Mouse (Mus musculus) gastrocnemius, postnatal 4 days (tissue): ENCODE data around the gene Sipa1l3. TPM values are rescaled to one million over a fixed set of nuclear protein-coding genes. Genes with fewer than 3 reads are reported as not detected.

Experiments
- DNase-seq, 2 experiments: peaks; one replicate each; pipeline ENCODE4 v3.0.0; 2021 to 2022; ENCODE audit warnings: low spot score in 2 of 2, mixed read lengths in 2 of 2
- long read RNA-seq, 2 experiments: library from polyadenylated mRNA; stranded (forward); transcript quantifications; one replicate each; pipeline ENCODE4 v2.0.0; 2021
- total RNA-seq, 2 experiments: library from RNA; stranded (reverse); gene quantifications; 2 replicates each; pipeline ENCODE4 v1.2.3; 2021

Sipa1l3 gene
- 10 to 100 TPM; 25.0 to 30.0 TPM for total RNA-seq
- long read RNA-seq, experiment 1, partial matches to known transcripts: 0 of 3 reads
- long read RNA-seq, experiment 1, other reads (novel, unspliced or antisense): 3 of 3 reads
- long read RNA-seq, experiment 2, partial matches to known transcripts: 6 of 9 reads
- long read RNA-seq, experiment 2, other reads (novel, unspliced or antisense): 3 of 9 reads

- DNase-seq: peak; percentile 92 to 97
These were observed at the start of gene Sipa1l3 for GRCm38 (mm10) chr7:29518421-29519210. Gene Sipa1l3 (minus strand): TSS chr7:29518641.

- DNase-seq: no peak
These were observed 44.6 kb upstream of the Sipa1l3 start for GRCm38 (mm10) chr7:29563006-29563405.

GRCm38 (mm10) chr7:29561046-29561445, 42.6 kb upstream of the Sipa1l3 start:
- no peak for DNase-seq

GRCm38 (mm10) chr7:29559290-29559689, 40.8 kb upstream of the Sipa1l3 start:
- DNase-seq: no peak

GRCm38 (mm10) chr7:29558744-29559143, 40.3 kb upstream of the Sipa1l3 start:
- DNase-seq: no peak

DNA sequence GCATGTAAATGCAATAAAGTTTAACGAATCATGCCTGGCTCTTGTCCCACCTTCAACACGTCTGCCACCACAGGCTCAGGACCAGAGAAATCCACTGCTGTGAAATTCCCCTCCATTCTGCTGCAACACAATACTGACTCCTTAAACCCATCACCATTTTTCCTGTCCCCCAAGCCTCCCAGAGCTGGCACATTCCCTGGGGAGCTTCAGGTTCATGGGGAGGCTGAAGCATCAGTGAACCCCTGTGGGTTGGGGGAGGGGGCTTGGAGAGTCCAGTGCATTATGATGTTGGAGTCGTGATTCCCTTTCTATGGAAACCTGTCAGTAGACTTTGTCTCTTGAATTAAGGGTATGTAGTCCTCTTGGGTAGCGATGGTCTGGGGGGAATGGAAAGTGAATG, 37.8 kb upstream of the Sipa1l3 start:
- DNase-seq: no peak

DNA sequence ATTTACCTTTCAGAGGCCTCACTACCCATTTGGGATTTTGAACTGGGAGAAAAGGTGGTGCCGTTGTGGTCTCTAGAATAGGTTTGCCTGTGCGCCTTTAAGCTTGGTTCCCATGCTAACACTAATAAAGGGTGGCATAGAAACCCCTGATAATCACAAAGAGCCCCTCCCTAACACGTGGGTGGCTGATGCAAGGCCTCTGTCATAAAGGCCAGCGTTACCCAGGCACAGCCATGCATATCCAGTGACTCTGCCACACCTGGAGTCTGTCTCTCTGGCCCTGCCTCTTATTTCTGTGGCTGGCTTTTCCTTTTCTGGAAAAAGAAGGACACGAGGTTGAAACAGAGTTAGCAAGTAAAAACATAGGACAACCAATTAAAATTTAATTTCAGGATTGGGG, 37.1 kb upstream of the Sipa1l3 start:
- DNase-seq: no peak

DNA sequence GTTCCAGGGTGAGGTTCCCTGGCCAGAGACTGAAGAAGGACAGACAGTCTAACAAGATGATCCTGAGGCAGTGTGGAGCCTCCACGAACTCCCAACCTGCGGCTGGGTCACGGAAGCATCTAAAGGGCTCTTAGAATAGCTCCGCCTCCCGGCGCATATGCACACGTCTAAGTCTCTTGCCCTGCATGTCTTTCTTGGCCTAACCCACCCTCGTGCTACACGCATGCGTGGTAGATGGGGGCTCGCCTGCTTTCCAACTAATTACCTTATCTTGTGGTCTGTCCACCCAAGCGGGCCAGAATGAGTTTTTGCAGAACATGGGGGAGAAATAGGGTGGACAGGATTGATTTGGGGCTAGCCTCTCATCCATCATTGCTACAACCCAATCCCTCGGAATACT, 36.6 kb upstream of the Sipa1l3 start:
- no peak for DNase-seq

GRCm38 (mm10) chr7:29550691-29551090, 32.2 kb upstream of the Sipa1l3 start:
- DNase-seq: no peak

DNA sequence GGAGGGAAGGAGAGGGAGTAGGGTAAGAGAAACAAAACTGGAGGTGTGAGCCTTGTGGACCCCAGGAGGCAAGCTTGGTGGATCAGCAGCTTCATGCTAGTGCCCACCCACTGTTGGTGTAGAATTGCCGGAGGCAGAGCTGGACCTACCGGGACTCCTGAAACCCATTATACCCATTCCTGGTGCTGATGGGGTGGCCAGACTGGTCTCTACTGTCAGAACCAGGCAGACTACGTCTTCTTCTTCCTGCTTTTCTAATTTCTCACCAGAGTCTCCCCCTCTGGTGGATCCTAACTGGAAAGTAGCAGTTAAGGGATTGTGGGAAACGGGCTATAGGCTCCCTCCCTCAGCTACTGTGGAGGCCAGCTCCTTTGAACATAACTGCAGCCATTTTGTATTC, 23.2 kb upstream of the Sipa1l3 start:
- no peak for DNase-seq

- DNase-seq: no peak
These were observed 22.7 kb upstream of the Sipa1l3 start for GRCm38 (mm10) chr7:29541186-29541585.

GRCm38 (mm10) chr7:29540631-29541030, 22.2 kb upstream of the Sipa1l3 start:
- no peak for DNase-seq

DNA sequence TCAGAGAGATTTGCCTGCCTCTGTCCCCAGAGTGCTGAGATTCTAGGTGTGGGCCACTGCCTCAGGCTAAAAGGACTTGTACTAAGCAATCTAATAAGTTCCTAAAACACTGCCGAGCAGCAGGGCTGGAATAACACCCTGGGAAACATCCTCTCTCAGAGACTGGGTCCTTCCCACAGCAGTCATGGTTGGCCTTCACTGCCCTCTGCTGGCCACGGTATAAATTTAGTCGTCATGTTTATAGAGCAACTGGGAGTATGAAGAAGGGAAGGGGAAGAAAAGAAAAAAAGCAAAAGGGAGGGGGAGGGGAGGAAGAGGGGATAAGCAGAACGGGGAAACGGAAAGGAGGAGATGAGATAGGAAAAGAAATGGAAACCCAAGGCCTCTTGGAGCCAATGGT, 5.3 kb upstream of the Sipa1l3 start:
- DNase-seq: peak; percentile 60 to 79

DNA sequence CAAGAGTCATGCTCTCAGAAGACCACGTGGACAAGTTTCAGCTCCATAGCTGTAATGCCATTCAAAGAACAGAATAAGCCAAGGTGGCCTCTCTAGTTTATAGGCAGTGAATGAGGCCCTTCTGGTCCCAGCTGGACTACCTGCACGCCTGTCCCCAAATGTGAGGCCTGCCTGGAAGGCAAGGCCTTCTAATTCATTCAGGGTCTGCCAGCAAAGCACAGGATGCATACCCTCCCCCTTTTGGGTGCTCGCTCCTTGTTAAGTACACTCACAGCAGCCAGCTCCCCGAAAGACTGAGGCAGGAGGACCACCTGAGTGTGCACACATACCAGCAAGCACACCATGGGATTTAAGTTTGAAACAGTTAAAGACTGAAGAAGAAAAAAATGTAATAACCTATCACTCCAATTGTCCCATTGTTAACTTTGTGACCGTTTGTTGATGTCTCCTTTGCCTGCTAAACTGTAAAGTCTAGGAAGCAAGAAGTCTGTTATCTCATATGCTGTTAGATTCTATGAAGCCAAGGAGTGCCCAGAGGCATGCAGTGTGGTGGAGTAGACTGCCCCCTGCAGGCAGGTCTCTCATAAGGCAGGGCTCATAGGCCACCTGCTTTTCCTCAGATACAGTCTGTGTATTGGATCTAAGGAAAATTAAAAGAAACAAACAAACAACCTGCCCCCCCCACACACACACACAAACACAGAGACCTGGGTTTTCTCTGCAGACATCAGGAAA, 3.6 kb upstream of the Sipa1l3 start:
- DNase-seq: peak; percentile 70 to 82

DNA sequence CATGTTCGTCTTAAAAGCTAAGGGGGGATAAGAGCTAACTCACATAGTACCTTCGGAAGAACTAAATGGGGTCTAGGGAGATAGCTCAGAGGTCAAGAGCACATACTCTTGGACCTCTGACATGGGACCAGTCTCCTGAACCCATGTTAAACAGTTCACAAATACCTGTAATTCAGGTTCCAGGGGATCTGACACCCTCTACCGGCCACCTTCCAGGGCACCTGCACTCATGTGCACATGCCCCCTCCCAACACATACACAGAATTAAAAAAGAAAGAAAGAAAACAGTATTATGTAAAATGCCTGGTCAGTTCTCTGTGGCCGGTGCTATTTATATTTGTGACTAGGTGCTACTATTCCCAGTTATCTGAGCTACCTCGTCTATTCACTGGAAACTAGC, 2.9 kb upstream of the Sipa1l3 start:
- no peak for DNase-seq

DNA sequence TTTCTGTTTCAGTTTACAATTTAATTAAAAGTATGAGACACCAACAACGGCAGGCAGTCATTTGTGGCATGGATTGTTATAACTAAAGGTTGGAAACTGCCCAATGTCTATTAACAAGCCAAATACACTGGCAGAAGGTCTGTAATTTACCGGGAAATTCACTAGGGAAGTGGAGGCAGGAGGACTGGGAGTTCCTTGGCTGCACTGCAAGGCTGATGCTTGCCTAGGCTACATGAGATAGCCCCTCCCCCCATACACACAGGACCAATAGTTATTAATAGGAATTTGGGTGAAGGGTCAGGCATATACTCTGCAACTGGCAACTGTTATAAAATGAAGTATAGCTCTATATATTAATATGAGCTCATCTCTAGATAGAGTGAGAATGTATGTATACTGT, 2.4 kb upstream of the Sipa1l3 start:
- no peak for DNase-seq

DNA sequence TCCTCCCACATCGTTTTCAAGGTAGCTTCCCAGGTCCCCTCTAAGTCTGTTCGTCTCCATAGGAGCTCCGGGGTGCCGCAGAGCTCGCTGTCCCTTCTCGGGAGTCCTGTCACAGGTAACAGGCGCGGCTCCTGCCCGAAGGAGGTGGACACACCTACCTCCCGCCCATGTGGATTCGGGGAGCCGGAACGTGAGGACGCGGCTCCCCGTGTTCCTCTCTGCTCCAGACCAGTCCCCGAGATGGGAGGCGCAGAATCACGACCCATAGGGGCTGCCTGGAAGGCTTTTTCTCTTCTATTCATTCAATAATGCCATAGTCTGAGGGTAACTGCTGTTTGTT, 740 bp upstream of the Sipa1l3 start:
- no peak for DNase-seq

- DNase-seq: no peak
These were observed 404 bp downstream of the Sipa1l3 start for GRCm38 (mm10) chr7:29518054-29518420.

- DNase-seq: no peak
These were observed 1.3 kb downstream of the Sipa1l3 start for GRCm38 (mm10) chr7:29517178-29517577.

DNA sequence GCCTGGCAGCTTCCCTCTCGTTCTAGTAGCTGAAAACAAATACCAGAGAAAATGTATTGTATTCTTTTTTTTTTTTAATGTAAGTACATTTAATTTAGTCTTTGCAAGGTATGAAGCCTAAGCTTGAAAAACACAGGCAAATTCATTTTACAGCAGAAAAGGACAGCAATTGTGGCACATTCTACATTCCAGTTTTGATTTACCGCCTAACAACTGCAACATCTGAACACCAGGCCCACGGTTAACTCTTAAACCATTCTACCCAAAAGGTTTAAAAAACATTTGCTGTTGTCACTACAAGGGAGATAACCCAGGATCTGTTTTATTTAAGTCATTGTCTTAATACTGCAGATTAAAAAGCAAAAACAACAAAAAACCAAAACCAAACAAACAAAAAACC, 2.8 kb downstream of the Sipa1l3 start:
- DNase-seq: no peak

GRCm38 (mm10) chr7:29512729-29513128, 5.7 kb downstream of the Sipa1l3 start:
- no peak for DNase-seq

DNA sequence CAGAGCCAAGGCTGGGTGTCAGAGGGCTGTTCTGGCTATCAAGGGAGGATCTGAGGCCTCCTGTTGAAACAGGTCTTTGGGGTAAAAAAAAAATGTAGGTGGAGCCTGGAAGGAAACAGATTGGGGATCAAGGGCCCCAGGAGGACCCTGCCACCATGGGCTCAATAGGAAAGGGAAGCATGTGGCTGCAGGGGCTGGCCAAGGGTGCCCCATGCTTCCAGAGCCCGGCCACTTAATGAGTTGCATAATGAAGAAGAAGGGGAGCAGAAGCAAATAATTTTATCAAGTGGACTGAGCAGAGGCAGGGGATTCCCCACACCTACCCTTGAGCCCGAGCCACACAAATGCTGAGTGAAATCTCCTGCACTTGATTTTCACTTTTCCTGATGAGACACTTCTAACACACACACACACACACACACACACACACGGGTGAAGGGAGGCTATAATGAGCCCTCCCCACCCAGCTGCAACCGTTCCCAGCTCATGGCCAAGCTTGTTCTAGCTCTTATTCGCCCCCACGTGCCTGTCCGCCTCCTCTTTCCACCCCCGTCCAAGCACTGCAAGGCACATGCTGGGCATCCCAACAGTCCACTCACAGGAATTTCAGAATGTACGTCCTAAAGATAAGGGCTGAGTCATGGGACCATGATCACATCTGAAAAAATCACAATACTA, 6.7 kb downstream of the Sipa1l3 start:
- no peak for DNase-seq
